Mouse (Mus musculus) forebrain, postnatal 0 days (tissue): ENCODE measurements around the gene Arid4a. TPM values are rescaled to one million over a fixed set of nuclear protein-coding genes. Genes with fewer than 3 reads are reported as not detected.
A peak's percentile ranks its signal among the peaks of the same experiment; 100 is the strongest.

Source experiments
- ATAC-seq: fragments of 200-750 bp; cut with Nextera tagmentation; 2 replicates; pipeline ENCODE4 v1.8.0; 2017; ENCODE audit warnings: mild to moderate bottlenecking, moderate library complexity
- DNase-seq: peaks from one replicate; pipeline ENCODE4 v3.0.0-alpha.2; 2015
- H3K27ac ChIP-seq: fragments of 300-500 bp; sonication (generic); 2 replicates; pipeline ENCODE4 v1.5.1; 2014; ENCODE audit warnings: low read depth, mild to moderate bottlenecking, antibody characterized with exemption, low read length, moderate library complexity, mixed read lengths
- H3K27me3 ChIP-seq: fragments of 300-500 bp; sonication (generic); 2 replicates; pipeline ENCODE4 v1.6.1; 2014; ENCODE audit warnings: mild to moderate bottlenecking, low read length, mixed read lengths; ENCODE audit not compliant: insufficient read depth
- H3K36me3 ChIP-seq: fragments of 300-500 bp; sonication (generic); 2 replicates; pipeline ENCODE4 v1.6.1; 2014; ENCODE audit warnings: mild to moderate bottlenecking, moderate library complexity; ENCODE audit not compliant: insufficient read depth
- H3K4me1 ChIP-seq: fragments of 300-500 bp; sonication (generic); 2 replicates; pipeline ENCODE4 v1.6.1; 2014; ENCODE audit warnings: antibody characterized with exemption; ENCODE audit not compliant: insufficient read depth
- H3K4me2 ChIP-seq: fragments of 300-500 bp; sonication (generic); 2 replicates; pipeline ENCODE4 v1.6.1; 2014; ENCODE audit warnings: low read depth, mild to moderate bottlenecking, moderate library complexity
- H3K4me3 ChIP-seq: fragments of 300-500 bp; sonication (generic); 2 replicates; pipeline ENCODE4 v1.5.1; 2014; ENCODE audit warnings: low read depth, low read length, mixed read lengths
- H3K9ac ChIP-seq: fragments of 300-500 bp; sonication (generic); 2 replicates; pipeline ENCODE4 v1.6.1; 2014; ENCODE audit warnings: mild to moderate bottlenecking
- H3K9me3 ChIP-seq: fragments of 300-500 bp; sonication (generic); 2 replicates; pipeline ENCODE4 v1.6.1; 2016; ENCODE audit warnings: low read length
- CTCF ChIP-seq: sonication (generic); IDR thresholded peaks from 2 replicates; pipeline ENCODE4 v1.5.1; 2016; ENCODE audit warnings: antibody characterized with exemption, control low read depth, low read depth
- WGBS: fragments of 180-500 bp; shearing (Covaris S2); extraction: QIAGEN DNeasy Blood & Tissue Kit; methylation state at CpG from one replicate; pipeline ENCODE4 v1.1.7; 2014; 5-methylcytosine and 5-hydroxymethylcytosine counted together
- polyA plus RNA-seq: library from polyadenylated mRNA; unstranded; fragments of >200 nt; fragmentation: Nextera tagmentation; extraction: Ambion mirVana; gene quantifications from 2 replicates; pipeline ENCODE4 v1.2.1, GENCODE M21; 2015
- total RNA-seq: library from RNA; depleted of rRNA; stranded (reverse); fragments of >200 nt; gene quantifications from 2 replicates; pipeline ENCODE4 v1.2.3, GENCODE M21; 2014

The Arid4a gene
- total and polyA plus RNA-seq, 2 experiments from 2014 or later, result 17.9 to 38.2 TPM

GRCm38 (mm10) chr12:70999423-70999903 lies 16.3 kb upstream of the Arid4a start:
- Histone ChIP-seq H3K27ac (peak overlapping the region; percentile 22; the same call in 1 of the 2 replicates), H3K4me3 (no peak overlapping the region), H3K4me1 (no peaks in the 10 kb centered on the region), H3K9ac (no peak overlapping the region), H3K4me2 (no peak overlapping the region), H3K9me3 (no peaks in the 10 kb centered on the region), H3K27me3 (no peaks in the 10 kb centered on the region), H3K36me3 (peaks cover 30% of the 10 kb centered on the region)
- peak; percentile 15 for DNase-seq
- no peak for TF ChIP-seq CTCF
- 29% methylated on average over 5 of the region's 5 CpGs for WGBS
- ATAC-seq, result no peak

DNA sequence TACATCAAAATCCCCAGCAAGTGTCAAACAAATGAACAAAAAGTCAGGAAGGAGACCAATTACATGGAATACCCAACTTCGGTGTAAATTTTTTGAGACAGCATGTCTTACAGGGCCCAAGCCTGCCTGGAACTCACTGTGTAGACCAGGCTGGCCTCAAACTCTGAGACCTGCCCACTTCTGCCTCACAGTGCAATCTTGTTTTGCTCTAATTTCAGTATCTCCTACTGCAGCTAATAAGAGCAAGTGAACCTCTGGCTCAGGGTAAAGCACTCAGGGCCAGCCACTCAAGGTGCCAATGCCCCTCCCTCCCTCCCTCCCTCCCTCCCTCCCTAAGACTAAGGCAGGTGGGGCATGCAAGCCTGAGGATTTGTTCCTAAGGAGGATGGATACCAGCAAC lies 15.4 kb upstream of the Arid4a start:
- Histone ChIP-seq H3K4me1 (no peaks in the 10 kb centered on the region), H3K9me3 (no peaks in the 10 kb centered on the region), H3K36me3 (peaks cover 36% of the 10 kb centered on the region), H3K27ac (no peak overlapping the region), H3K4me3 (no peak overlapping the region), H3K27me3 (no peaks in the 10 kb centered on the region), H3K4me2 (no peak overlapping the region), H3K9ac (no peak overlapping the region)
- no peak for TF ChIP-seq CTCF
- WGBS, result 88% methylated on average over 1 of the region's 1 CpGs
- ATAC-seq (no peak), DNase-seq (no peak)

GRCm38 (mm10) chr12:71001456-71001855 lies 14.3 kb upstream of the Arid4a start:
- Histone ChIP-seq H3K9ac (no peak overlapping the region), H3K4me2 (no peak overlapping the region), H3K27me3 (no peaks in the 10 kb centered on the region), H3K27ac (no peak overlapping the region), H3K4me3 (no peak overlapping the region), H3K36me3 (peaks cover 34% of the 10 kb centered on the region), H3K4me1 (no peaks in the 10 kb centered on the region), H3K9me3 (no peaks in the 10 kb centered on the region)
- no peak for ATAC-seq
- WGBS, result 71% methylated on average over 6 of the region's 6 CpGs
- DNase-seq, result no peak
- TF ChIP-seq CTCF, result no peak

DNA sequence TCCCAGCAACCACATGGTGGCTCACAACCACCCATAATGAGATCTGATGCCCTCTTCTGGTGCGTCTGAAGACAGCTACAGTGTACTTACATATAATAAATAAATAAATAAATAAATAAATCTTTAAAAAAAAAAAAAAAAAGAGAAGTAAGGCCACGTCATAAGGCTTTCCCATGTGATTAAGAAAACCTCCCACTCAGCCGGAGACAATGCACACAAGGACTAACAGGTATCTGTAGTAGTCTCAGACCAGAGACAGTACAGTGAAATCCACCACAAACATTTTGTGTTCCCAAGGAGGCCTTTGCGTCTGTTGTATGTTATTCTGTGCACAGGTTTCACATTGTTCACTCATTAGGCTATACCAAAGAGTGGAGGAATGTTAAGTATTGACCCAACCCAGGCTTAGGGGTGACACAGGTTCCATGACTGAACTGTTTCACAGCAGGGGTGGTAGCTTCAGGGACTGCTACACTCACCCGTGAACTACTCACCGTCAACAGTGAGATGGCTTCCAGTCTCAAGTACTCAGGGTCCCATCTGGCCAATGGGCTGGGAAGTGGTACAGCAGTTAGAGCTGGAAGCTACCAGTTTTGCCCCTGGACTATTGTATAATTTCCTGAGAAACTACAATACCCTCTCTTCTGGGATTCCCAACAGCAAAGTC lies 11.9 kb upstream of the Arid4a start:
- Histone ChIP-seq H3K27me3 (no peaks in the 10 kb centered on the region), H3K4me3 (no peak overlapping the region), H3K9ac (no peak overlapping the region), H3K27ac (no peak overlapping the region), H3K4me2 (no peak overlapping the region), H3K9me3 (no peaks in the 10 kb centered on the region), H3K4me1 (no peaks in the 10 kb centered on the region), H3K36me3 (peaks cover 49% of the 10 kb centered on the region)
- no peak for DNase-seq
- WGBS, result 85% methylated on average over 5 of the region's 6 CpGs
- TF ChIP-seq CTCF, result no peak
- no peak for ATAC-seq

- H3K4me2 ChIP-seq, result no peak overlapping the region
- H3K36me3 ChIP-seq, result peaks cover 55% of the 10 kb centered on the region
- H3K9ac ChIP-seq, result no peak overlapping the region
- 96% methylated on average over 6 of the region's 6 CpGs for WGBS
- H3K4me3 ChIP-seq, result no peak overlapping the region
- DNase-seq, result no peak
- no peaks in the 10 kb centered on the region for H3K4me1 ChIP-seq
- no peak for TF ChIP-seq CTCF
- no peak overlapping the region for H3K27ac ChIP-seq
- H3K27me3 ChIP-seq, result no peaks in the 10 kb centered on the region
- H3K9me3 ChIP-seq, result no peaks in the 10 kb centered on the region
- ATAC-seq, result no peak
Observed at GRCm38 (mm10) chr12:71006141-71006540, 9.6 kb upstream of the Arid4a start.

DNA sequence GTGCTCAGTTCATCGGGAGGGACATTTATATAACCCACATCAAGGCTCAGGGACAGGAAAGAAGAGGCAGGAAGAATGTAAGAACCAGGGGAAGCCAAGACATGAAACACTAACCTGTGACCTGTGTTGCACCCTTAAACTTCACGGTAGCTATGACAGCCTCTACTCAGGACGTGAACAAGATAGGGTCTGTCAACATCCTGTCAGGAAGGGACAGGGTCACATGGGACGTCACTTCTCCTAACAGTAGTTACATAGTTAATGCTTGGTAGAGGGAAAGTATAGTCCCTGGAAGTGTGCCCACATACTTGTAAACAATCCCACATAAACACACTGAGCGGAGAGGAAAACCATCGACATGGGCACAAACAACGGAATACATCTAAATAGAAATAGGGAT lies 8.9 kb upstream of the Arid4a start:
- no peak overlapping the region for H3K4me2 ChIP-seq
- TF ChIP-seq CTCF, result no peak
- H3K4me3 ChIP-seq, result no peak overlapping the region
- H3K27ac ChIP-seq, result no peak overlapping the region
- 92% methylated on average over 7 of the region's 7 CpGs for WGBS
- no peaks in the 10 kb centered on the region for H3K9me3 ChIP-seq
- peaks cover 53% of the 10 kb centered on the region for H3K36me3 ChIP-seq
- ATAC-seq (no peak), DNase-seq (no peak)
- no peaks in the 10 kb centered on the region for H3K27me3 ChIP-seq
- H3K9ac ChIP-seq, result no peak overlapping the region
- no peaks in the 10 kb centered on the region for H3K4me1 ChIP-seq

DNA sequence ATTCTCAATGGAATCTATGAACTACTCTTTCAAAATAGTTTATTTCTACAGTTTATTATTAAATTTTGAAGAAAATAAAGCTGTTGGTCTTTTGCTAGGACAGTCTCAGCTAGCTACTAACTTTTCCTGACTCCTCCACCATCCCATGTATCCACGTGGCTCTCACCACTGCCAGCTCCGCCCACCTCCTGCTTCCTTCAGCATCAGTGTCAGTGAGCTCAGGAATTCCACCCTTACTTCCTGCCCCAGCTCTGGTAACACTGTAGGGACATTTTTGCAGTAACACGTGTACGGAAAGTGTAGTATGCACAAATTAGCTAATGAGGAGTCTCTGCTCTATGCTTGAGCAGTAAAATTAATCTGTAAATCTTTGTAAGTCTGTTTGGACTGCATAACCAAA lies 6.0 kb upstream of the Arid4a start:
- no peak for DNase-seq
- peaks cover 48% of the 10 kb centered on the region for H3K36me3 ChIP-seq
- no peaks in the 10 kb centered on the region for H3K27me3 ChIP-seq
- no peak overlapping the region for H3K9ac ChIP-seq
- no peak overlapping the region for H3K4me2 ChIP-seq
- H3K4me1 ChIP-seq, result peaks cover 14% of the 10 kb centered on the region
- H3K9me3 ChIP-seq, result no peaks in the 10 kb centered on the region
- TF ChIP-seq CTCF, result no peak
- H3K4me3 ChIP-seq, result no peak overlapping the region
- ATAC-seq, result no peak
- no peak overlapping the region for H3K27ac ChIP-seq
- WGBS, result 73% methylated on average over 4 of the region's 4 CpGs
